Mouse (Mus musculus) ES-E14 (cell line): ENCODE data around the gene Arhgef11. TPM values are rescaled to one million over a fixed set of nuclear protein-coding genes. Genes with fewer than 3 reads are reported as not detected.
A peak's percentile ranks its signal among the peaks of the same experiment; 100 is the strongest.

Experiments
- DNase-seq: peaks from one replicate; pipeline ENCODE4 v3.0.0-alpha.2; 2013; ENCODE audit warnings: low read depth, low spot score
- H3K27ac ChIP-seq: 2 replicates; pipeline ENCODE4 v1.5.1; 2012; ENCODE audit warnings: low read depth, mild to moderate bottlenecking, low read length, moderate library complexity, mixed read lengths; ENCODE audit not compliant: poor library complexity, insufficient read depth, severe bottlenecking
- H3K36me3 ChIP-seq: 2 replicates; pipeline ENCODE4 v1.6.1; 2012; ENCODE audit warnings: mild to moderate bottlenecking, low read length, moderate library complexity, mixed read lengths; ENCODE audit not compliant: control insufficient read depth, poor library complexity, insufficient read depth, severe bottlenecking
- H3K4me1 ChIP-seq, 2 experiments: fragments of 150-350 bp in 1 of 2; sonication (generic) in 1 of 2; 2 replicates each; pipeline ENCODE4 v1.6.1; 2012; ENCODE audit warnings: low read length in 2 of 2, mild to moderate bottlenecking in 1 of 2, mixed read lengths in 1 of 2; ENCODE audit not compliant: control insufficient read depth in 2 of 2, insufficient read depth in 2 of 2, poor library complexity in 1 of 2
- H3K4me3 ChIP-seq, 2 experiments: fragments of 150-350 bp in 1 of 2; sonication (generic) in 1 of 2; 2 replicates each; pipeline ENCODE4 v1.5.1; 2012; ENCODE audit warnings: low read length in 2 of 2, low read depth in 1 of 2, mild to moderate bottlenecking in 1 of 2, mixed read lengths in 1 of 2; ENCODE audit not compliant: insufficient read depth in 1 of 2, poor library complexity in 1 of 2, severe bottlenecking in 1 of 2
- H3K9ac ChIP-seq: 2 replicates; pipeline ENCODE4 v1.6.1; 2012; ENCODE audit warnings: low read depth, mild to moderate bottlenecking, low read length, mixed read lengths; ENCODE audit not compliant: poor library complexity, insufficient read depth, severe bottlenecking
- H3K9me3 ChIP-seq: fragments of 150-350 bp; sonication (generic); 2 replicates; pipeline ENCODE4 v1.6.1; 2012; ENCODE audit warnings: low read depth, mild to moderate bottlenecking, low read length; ENCODE audit not compliant: control insufficient read depth, insufficient read depth
- CHD2 ChIP-seq: IDR thresholded peaks from 2 replicates; pipeline ENCODE4 v1.6.1; 2014; ENCODE audit warnings: mild to moderate bottlenecking, low read depth, low read length, inconsistent platforms
- HCFC1 ChIP-seq: IDR thresholded peaks from 2 replicates; pipeline ENCODE4 v1.6.1; 2012; ENCODE audit warnings: low read length, inconsistent platforms, borderline replicate concordance; ENCODE audit not compliant: insufficient read depth
- MAFK ChIP-seq: IDR thresholded peaks from 2 replicates; pipeline ENCODE4 v1.6.1; 2014; ENCODE audit warnings: mild to moderate bottlenecking, low read depth, low read length, inconsistent platforms; ENCODE audit not compliant: insufficient read depth
- ZC3H11A ChIP-seq: IDR thresholded peaks from 2 replicates; pipeline ENCODE4 v1.6.1; 2012; ENCODE audit warnings: low read depth, mild to moderate bottlenecking, inconsistent platforms, low read length, borderline replicate concordance
- ZNF384 ChIP-seq: IDR thresholded peaks from 2 replicates; pipeline ENCODE4 v1.6.1; 2012; ENCODE audit warnings: low read depth, low read length, inconsistent platforms
- in situ Hi-C, 2 experiments: fragments of 600-800 bp; cut with MboI; formaldehyde crosslinking; loops; one replicate each; pipeline ENCODE4 v1.15.1; 2025; ENCODE audit warnings: low sequenced_read_pairs in 2 of 2, inconsistent platforms in 1 of 2; ENCODE audit not compliant: unreplicated experiment in 2 of 2
- total RNA-seq: library from RNA; depleted of rRNA; stranded (reverse); fragments of 300-350 nt; gene quantifications from 2 replicates; pipeline ENCODE4 v1.2.3, GENCODE M21; 2012; rRNA removed

Arhgef11 gene
- total RNA-seq: 14.1 and 14.2 TPM in 2 replicates

DNA sequence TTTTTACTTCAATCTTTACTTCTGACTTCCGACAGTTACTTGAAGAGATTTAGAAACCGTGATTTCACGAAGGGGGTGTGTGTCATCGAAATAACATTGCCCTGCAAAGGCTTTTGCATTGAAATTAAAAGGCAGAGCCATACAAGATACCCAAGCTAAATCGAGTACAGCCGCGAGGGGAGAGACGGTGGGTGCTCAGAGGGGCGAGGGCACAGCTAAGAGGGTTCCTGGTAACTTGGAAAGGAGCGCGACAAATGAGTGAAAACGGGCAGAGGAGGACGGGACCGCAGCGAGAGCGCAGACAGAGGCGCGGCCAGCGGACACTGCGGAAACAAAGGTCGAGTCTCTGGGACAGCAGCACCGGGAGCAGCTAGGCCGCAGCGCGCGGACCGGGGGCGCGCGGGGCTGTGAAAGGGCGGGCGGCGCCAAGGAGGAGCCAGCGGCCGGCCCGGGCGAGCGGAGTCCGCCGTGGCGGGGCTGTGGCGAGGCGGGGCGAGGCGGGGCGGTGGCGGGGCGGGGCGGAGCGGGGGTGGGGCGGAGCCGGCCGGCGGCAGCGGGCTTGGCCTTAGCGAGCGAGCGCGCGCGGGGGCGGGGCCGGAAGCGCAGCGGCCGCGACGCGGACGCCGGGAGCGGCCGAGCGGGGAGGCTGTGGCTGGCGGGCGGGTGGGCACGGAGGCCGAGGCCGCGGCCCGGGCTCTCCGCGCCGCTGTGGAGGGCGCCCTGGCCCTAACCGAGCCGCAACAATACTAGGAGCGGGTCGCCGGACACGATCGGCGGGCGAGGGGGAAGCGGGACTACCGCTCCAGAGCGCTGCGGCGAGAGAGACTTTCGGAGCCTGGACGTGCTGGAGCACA lies at the start of gene Arhgef11:
Arhgef11 (plus strand) TSS at position 603 of the 854 bp plus-strand sequence.
- DNase-seq: peak; percentile 28
- Histone ChIP-seq H3K9me3 (no peaks in the 10 kb centered on the region), H3K36me3 (no peaks in the 10 kb centered on the region), H3K27ac (0 out of 2 replicates have a peak within 1 kb of the TSS, but pooled peaks have one; percentile 42), H3K9ac (peak within 1 kb of the TSS; percentile 100), H3K4me3 (peak within 1 kb of the TSS; percentile 97 to 100), H3K4me1 (peaks cover 0 to 11% of the 10 kb centered on the region in 2 experiments; a peak in 1 of 4 replicates)
- 0 out of 2 replicates have a peak, but pooled peaks have one; percentile 37 for TF ChIP-seq HCFC1
- no peak for TF ChIP-seq ZC3H11A
- in situ Hi-C loops: no loop called here

DNA sequence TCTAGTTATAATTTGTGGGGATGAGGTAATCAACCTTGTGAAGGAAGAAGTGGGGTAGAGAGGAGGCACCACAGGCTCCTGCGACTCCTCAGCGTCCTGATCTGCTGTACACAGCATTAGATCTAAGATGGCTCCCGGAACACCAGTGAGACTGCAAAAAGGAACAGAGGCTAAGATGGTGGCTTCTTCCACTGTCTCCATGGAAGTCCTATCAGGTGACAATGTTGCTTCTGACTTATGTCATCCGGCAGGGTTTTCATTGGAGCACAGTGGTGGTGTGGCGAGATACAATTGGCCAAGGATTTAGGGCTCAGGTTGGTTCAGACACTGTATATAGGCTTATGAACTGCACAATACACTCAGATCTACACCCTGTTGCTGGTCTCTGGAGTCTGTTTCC lies 48.7 kb upstream of the Arhgef11 start:
- Histone ChIP-seq H3K4me1 (peaks cover 0 to 6% of the 10 kb centered on the region in 2 experiments; a peak in 1 of 4 replicates), H3K9me3 (no peaks in the 10 kb centered on the region), H3K36me3 (no peaks in the 10 kb centered on the region), H3K27ac (no peak overlapping the region), H3K4me3 (no peak overlapping the region), H3K9ac (no peak overlapping the region)
- in situ Hi-C loops: loop anchor here in 1 of 2 experiments (10.0 kb wide), 1 partner anchor 534 kb away; no protein-coding TSS in a partner anchor
- no peak for DNase-seq
- no peak for TF ChIP-seq MAFK
- no peak for TF ChIP-seq HCFC1
- TF ChIP-seq ZC3H11A: no peak
- TF ChIP-seq ZNF384: no peak
- no peak for TF ChIP-seq CHD2

DNA sequence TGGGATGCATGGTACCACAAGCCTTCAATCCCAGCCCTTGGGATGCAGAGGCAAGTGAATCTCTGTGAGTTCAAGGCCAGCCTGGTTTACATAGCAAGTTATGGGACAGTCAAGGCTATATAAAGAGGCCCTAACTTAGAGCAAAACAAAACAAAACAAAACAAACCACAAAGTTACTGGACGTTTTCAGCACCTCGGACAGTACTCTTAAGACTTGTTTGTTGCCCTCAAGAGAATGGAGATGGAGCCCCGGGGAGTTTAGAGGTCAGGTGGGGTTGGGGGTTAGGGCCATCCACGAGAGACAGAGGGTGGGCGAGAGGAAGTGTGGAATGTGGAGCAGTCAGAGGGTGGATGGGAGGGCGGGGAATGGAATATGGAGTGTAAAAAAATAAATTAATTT lies 41.6 kb upstream of the Arhgef11 start:
- Histone ChIP-seq H3K9ac (no peak overlapping the region), H3K36me3 (no peaks in the 10 kb centered on the region), H3K4me3 (no peak overlapping the region), H3K9me3 (no peaks in the 10 kb centered on the region), H3K27ac (no peak overlapping the region), H3K4me1 (no peaks in the 10 kb centered on the region)
- DNase-seq: peak; percentile 45
- TF ChIP-seq ZNF384: no peak
- TF ChIP-seq CHD2: no peak
- no peak for TF ChIP-seq HCFC1
- TF ChIP-seq MAFK: no peak
- TF ChIP-seq ZC3H11A: no peak
- in situ Hi-C loops: no loop called here

DNA sequence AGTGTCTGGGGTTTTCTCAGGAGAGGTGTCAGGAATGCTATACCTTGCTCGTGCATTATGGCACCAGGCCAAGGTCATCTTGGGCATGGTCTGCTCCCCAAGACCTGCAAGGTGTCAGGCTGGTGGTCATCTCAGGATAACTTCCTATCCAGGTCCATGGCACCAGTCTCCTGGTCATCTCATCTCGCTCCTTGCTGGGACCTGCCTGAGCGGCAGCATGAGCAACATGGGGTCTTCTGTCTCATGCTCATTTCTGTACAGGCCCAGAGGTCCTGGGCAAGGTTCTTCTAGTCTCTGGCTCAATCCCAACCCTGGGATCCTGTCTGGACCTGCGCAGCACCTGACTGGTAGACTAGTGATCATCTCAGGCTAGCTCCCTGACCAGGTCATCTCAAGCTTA lies 35.1 kb upstream of the Arhgef11 start:
- TF ChIP-seq ZNF384 (no peak), MAFK (no peak), ZC3H11A (no peak), CHD2 (no peak), HCFC1 (no peak)
- in situ Hi-C loops: no loop called here
- Histone ChIP-seq H3K9me3 (no peaks in the 10 kb centered on the region), H3K9ac (no peak overlapping the region), H3K27ac (no peak overlapping the region), H3K4me3 (no peak overlapping the region), H3K4me1 (no peaks in the 10 kb centered on the region), H3K36me3 (no peaks in the 10 kb centered on the region)
- no peak for DNase-seq
